Mouse (Mus musculus): ENCODE measurements around the gene Magi1.

The Magi1 gene

DNA sequence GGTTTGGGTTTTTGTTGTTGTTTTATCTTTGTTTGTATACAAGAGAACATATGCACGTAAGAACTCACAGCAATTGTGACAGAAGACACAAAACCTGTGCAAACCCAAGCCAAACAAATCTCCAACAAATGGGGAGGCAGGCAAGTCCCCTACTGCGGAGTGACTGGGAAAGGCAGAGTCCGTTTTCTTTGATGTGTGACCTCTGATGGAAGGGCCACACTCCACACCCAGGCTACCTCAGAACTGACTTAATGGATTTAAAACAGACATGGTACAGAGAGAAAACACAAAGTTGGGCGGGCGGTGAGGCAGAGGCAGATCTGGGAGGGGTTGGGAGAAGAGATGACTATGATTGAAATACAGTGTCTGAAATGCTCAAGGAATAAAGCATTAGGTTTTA, 390.8 kb downstream of the Magi1 start:
- no peak for DNase-seq (ENCODE audit: low spot score)

DNA sequence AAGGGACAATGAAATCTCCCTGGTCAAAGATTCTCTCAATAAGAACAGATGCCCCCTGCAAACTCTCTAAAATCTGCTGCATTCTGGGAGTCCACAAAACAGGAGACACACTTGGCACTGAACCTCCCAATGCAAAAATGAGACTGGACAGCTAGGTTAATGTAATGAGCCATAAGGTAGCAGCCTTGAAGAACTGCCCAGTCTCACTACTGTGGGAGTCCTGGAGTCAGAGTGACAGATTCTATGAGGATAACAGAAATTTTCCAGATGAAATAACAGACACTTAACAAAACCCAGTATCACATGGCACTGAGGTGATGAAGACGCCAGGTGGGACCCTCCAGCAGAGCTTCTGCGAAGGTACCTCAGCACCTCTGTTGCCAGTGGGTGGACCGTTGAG, 393.7 kb downstream of the Magi1 start:
- DNase-seq (ENCODE audit: low spot score) = no peak

DNA sequence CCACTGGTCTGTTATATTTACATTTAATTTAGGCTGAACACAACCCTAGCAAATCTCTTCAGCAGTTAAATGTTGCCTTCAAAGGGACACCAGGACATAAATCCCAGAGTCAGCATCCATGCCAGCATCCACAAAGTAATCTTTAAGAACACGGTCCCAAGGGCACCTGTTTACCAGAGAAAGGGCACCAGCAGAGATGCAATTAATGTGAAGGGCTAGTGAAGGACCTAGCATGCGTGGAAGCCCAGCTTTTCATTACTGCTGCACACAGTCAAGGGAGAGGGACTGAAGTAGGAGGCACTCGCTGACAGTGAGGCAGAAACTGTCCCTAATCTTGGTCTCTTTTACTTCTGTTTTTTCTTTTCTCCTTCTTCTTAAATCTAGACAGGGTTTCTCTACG, 406.4 kb downstream of the Magi1 start:
- DNase-seq (ENCODE audit: low spot score) = no peak

DNA sequence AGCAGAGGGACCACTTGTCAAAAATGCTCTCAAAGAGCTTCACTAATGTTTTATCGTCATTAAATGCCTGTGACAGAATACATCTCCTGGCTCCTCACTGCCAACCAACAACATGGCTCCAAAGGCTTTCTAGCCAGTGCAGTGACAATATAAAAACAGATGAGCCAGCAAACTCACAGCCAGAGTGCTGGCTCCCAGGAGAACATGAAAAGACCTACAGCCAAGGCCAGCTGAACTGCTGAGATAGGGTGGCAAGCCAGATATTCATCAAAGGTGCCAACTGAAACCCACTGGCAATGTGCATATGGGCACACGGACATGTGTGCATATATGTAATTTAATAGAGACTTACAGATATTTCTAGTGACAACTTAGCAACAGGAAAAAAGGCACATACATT, 408.8 kb downstream of the Magi1 start:
- DNase-seq (ENCODE audit: low spot score) = no peak

DNA sequence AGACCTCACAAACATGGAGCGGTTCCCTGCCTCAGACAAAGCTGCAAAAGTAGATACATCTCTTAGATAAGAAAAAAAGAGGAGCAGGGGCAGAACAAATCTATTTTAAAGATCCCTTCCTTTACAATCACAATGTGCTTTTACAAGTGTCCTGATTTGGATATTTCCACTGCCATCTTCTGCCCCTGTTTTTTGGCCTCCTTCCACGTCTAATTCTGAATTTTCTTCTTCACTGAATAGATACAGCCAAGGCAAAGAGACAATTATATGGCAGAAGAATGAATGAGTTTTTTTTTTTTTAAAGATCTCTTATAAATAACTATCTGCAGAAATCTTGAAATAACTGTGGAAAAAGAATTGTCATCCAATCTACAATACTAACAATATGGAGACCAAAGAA, 409.3 kb downstream of the Magi1 start:
- DNase-seq (ENCODE audit: low spot score) = no peak

DNA sequence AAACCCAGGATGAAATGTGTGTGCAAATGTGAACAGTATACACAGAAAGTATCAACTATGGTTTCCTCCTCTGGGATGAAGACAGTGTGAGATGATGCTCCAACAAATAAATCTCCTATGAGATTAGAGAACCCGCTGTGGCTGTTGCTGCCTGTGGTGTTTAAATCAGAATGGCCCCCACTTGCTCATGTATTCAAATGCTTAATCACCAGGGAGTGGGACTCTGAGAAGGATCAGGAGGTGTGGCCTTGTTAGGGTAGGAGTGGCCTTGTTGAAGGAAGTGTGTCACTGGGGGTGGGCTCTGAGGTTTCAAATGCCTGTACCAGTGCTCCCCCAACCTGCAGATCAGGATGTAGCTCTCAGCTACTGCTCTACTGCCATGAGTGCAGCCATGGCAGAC, 410.2 kb downstream of the Magi1 start:
- DNase-seq (ENCODE audit: low spot score) = no peak

DNA sequence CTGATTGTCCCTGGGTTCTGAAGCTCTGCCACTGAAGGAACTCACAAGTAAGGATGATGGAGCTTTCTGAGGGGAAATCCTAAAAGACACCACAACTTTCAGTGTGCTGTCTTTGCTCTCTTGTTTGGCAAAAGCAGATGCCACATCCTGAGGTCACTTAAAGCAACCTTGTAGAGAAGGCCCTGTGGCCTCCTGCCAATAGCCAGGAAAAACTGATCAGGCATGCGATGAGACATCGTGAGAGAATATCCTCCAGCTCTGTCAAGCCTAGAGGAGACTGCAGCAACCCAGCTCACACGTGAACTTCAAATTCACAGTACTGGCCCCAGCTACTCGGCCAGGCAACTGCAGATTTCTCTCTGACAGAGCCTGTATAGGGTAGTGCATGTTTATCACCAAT, 412.2 kb downstream of the Magi1 start:
- no peak for DNase-seq (ENCODE audit: low spot score)

DNA sequence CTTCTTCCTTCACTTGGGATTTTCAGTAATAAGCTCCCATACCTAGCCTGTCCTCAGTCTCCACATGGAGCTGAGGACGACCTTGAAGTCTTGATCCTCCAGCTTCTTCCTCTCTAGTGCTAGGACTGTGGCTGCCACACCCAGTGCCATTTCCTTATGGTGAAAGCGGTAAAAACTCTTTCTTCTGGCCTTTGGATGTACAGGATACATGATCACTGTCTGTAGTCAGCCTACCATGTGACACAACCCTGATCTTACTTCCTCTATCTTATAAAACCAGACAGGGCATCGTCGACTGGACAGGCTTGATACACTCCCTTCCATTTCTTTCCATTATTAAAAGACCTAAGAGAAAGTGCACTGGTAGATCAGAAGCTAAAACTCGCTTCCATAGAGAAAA, 413.7 kb downstream of the Magi1 start:
- no peak for DNase-seq (ENCODE audit: low spot score)

DNA sequence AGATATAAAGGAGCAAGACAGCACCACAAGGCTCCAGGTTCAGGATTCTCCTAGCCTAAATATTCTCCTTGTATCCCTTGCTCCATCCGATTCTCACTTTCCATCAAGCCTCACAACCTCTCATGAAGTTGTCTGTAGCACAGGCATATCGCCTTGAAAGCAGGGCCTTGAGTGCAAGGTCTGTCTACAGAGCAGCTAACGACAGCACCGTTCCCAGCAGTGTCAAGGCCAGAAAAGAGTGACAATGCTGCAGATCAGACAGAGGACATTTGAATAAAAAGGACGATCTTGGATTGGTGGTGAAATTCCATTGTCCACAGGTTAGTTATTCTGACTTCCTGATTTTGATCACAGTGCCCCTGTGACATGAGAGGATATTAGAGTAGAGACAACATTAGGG, 421.5 kb downstream of the Magi1 start:
- DNase-seq (ENCODE audit: low spot score) = no peak

DNA sequence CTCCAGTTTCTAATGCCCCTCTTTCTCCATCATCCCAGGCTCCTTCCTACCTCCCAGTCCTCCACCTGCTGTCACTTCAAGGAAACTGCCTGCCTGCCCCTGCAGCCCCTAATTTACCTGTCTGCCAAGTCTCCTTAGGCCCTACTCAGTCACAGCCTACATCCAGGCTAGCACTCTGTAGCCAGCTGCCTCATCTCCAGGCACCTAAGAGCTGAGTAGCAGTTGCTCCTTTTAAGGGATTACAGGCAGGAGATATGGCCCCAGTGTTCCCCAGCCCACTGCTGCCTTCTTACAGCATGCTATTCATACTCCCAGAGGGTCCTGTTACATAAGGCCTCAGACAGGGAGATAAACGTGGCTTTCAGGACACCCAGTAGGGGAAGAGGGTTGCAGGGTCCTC, 426.9 kb downstream of the Magi1 start:
- DNase-seq (ENCODE audit: low spot score) = no peak

DNA sequence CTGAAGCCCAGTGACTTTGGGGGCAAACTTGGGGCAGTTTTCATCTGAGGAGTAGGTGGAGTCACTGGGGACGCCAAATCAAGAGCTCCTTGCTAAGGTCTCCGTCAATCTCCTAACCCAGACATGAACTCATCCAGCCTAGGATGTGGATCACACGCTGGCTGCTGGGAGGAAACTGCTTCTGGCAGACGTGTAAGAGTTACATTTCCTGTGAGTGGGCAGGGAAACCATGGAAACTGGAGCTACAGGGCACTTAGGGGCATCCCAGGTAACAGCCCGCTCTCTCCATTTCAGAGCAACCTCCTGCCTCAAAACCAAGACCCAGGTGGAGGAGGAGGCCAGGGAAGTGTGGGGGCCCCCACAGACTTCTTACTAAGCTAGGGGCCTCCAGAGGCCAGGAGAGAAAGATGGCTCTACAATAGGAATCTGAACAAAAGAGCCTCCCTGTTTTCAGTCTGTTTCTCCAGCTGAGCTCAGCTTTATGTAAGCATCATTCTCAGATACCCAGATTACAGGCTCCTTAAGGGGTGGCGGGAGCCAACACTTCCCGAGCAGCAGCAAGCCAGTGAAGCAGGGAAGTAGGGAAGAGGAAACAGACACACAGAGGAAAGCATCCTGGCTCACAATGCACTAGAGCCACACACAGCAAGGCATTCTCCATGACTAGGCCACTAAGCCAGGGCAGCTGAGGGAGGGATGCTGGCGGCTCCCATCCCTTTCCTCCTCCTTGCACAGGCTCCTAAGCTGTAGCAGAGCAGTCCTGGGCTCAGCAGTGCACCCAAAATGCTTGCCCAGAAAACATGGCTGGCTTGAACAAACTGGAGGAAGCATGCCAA, 427.7 kb downstream of the Magi1 start:
- DNase-seq (ENCODE audit: low spot score) = no peak

DNA sequence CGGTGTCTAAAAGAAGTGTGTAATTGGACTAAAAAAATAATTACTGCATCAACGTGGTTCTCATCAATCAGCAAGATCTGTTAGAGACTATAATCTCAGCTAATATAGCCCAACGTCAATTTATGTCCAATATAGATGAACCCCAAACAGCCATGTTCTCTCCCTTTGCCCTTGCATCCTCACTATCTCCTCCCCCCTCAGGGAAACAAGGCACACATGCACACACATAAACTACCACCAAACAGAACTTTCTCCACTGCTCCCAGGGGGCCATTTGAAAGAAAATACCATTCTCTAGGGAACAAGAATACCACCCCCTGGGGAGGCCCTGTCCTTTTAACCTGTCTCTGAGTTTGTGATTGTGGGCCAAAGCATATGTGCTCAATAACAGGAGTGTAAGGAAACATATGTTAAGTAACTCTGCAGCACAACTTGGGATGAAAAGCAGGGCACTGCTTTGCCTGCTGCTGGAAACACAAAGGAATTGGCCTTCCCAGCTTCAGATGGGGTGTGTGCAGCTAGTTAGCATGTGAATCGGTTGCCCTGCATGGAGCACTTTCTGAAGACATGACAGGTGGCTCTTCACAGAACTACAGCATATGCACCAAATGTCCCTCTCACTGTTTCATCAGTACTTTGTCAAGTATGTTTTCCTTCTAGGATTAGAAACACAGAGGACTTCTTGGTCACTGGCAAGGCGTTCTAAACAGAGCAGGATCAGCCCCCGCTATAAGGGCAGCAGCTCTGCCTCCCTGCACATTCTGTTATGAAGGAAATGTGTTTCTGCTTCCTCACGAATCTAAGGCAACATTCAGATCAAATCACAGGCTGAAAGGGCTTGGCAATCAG, 434.6 kb downstream of the Magi1 start:
- DNase-seq (ENCODE audit: low spot score) = no peak

DNA sequence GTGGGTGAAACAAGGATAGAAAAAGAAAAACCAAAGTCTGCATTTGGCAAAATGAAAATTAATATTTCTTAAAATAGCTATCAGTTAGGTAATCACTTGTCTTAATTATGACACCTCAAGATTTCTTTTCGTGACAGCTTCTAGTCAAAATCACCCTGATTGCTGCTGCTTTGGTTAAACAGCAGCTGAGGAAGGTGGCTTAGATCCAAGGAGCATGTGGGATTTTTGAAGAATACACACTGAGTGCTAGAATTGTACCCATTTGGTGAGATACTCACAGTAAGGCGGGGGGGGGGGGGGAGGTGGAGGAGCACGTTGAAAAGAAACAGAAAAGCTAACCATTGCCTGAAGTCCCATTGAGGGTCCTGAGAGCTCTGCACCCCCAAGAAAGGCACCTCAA, 438.2 kb downstream of the Magi1 start:
- DNase-seq (ENCODE audit: low spot score) = no peak

DNA sequence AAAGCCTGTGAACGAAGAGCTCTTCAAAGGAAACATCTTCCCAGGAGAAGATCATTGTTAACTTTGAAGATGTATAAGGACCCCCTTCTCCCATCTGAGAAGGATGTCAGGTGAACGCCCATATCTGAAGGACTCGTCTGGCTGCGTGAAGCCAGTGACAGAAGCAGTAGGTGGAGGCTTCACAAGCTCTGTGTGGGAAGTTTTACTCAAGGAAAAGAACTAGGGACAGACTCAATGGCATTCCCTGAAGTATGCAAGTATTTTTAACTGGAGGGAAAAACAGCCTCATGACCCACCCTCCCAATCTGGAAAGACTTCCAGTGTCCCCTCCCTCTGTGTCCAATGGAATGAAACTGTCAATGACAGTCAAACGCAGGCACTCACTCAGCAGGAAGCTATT, 438.6 kb downstream of the Magi1 start:
- no peak for DNase-seq (ENCODE audit: low spot score)

DNA sequence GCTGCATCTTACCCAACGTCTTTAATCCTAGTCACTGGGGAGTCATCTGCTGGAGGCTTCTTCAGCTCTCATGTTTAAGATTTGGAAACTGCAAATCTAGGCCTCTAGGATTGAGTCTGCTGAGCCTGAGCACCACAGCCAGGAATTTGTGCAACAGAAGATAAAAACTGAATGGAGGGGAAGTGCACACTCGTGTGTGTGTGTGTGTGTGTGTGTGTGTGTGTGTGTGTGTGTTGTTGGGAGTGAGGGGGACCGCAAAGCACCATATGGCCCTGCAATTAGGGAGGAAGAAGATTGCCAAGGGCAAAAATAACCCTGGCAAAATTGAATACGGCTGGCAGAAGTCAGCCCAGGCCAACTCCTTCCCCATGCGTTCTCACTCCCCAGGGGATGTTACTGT, 439.1 kb downstream of the Magi1 start:
- DNase-seq (ENCODE audit: low spot score) = no peak

DNA sequence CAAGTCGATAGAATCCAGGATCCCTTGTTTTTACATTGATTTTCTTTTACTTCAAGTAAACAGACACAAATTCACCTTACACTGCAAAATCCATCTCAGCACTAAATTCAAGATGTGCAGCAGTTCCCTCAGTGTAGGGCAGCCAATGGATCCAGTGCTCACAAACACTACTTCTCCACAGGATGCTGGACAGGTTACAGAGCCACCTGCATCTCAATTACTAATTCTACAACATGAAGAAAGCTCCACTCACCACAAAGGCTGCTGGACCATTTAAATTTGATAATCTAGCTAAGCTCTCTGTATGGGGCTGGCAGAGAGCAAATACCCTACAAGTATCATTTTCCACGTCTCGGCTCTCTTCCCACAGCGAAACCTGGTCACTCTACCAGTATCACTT, 445.3 kb downstream of the Magi1 start:
- DNase-seq (ENCODE audit: low spot score) = no peak

DNA sequence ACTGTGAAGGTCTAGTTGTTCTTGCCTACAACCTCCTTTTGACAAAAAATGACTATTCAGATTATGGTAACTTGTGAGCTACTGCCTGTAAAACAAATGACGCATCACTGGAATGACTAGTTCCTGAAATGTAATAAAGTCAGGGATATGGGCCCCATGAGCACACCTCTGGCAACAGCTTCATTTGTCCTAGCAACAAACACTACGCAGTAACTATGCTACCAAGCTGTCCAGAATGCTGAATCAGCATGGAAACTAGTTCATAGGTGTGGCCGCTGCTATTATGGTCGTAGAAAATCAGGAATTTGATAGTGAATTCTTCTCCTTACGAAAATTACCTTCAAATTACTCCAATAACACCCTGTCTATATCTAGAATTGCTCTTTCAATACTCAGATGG, 447.1 kb downstream of the Magi1 start:
- DNase-seq (ENCODE audit: low spot score) = no peak

DNA sequence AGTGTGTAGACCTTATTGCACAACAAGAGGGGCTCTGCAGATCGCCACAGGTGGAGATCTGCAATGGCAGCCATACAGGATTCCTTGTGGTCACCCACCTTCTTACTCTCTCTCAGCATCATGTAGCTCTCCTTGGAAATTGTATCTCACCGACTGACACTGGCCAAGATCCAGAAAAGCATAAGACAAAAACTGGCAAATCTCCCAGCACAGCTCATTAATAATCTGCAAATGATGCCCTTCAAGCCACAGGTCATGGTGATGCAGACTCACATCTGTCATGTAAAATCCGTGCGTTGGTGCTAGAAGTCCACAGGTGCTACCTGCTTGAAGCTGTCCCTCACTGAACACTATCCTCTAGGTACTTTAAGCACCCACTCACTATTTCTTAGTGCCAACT, 448.5 kb downstream of the Magi1 start:
- DNase-seq (ENCODE audit: low spot score) = no peak

DNA sequence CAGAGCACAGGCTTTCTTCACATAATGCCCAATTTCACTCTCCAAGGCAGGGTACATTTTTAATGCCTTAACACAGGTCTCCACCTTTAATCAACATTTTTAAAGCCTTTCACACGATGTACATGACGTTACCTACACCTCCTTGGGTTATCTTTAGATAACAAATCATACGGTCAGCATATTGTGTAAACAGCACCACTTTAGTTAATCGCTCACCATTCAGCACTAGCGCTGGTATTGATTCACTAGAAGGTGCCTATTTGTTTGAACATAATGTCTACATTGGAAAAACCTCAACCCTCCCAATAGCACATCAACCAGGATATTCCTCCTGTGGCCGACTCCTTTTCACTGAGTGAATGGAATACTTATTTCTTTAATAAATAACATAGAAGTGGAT, 455.5 kb downstream of the Magi1 start:
- no peak for DNase-seq (ENCODE audit: low spot score)

DNA sequence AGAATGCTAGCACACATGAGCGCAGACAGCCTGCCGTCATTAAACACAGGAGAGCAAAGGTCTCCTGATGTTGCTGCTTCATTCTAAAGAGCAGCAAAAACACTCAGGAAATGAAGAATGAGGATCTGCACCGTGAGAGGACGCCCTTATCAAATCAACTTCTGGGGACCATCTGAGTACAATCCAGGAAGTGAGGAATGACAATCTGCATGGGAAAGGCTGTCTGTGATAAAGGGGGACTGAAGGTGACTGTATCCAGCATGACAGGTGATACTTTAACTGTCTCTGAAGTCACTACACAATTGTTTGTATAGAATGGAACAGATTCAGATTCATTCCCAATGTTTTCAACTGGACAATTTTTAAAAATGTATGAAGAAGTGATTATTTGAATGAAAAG, 456.8 kb downstream of the Magi1 start:
- no peak for DNase-seq (ENCODE audit: low spot score)

DNA sequence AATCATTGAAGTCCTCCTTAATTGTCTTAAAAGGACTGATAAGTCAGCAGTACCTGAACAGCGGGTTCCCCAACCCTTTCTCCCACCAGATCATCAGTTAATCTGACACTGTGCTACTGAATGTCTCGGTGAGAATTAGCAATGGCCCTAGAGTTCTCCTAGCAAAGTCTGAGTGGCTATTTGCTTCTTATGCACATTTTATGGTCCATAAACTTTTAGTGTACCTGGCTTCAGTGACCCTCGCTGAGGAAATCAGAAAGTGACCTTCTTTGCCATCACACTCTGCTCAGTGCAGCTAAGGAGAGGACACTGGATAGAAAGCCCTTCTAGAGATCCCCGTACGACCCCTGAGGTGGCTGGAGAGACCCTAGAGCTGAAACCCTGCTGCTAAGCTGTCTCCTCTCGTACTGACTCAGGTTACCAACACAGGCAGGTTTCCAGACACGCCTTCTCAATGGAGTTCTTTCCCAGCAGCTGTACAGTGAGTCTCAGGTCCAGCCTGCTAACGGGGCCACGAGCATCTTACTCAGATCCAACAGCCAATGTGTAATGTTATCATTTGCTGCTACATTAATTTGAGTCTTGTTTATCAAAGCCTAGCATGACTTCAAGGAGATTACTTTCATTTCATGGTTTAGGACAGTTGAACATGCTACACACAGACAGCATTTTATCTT, 461.4 kb downstream of the Magi1 start:
- no peak for DNase-seq (ENCODE audit: low spot score)

DNA sequence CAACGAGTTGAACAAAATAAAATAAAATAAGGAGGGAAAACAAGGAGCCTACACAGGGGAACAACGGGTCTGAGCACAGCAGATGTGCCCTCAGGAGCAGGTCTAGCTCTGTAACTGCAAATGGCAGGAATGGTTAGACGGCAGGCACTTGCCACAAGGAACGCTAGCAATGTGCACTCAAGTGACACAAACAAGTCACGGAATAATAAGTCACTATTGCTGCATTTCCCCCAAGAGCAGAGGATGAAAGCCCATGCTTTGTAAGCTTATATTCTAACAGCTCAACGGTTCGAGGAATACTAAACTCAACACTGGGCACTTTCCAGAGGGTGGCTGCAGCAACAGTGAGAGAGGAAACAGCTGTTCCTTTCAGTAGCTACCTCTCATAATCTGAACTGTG, 462.2 kb downstream of the Magi1 start:
- no peak for DNase-seq (ENCODE audit: low spot score)

DNA sequence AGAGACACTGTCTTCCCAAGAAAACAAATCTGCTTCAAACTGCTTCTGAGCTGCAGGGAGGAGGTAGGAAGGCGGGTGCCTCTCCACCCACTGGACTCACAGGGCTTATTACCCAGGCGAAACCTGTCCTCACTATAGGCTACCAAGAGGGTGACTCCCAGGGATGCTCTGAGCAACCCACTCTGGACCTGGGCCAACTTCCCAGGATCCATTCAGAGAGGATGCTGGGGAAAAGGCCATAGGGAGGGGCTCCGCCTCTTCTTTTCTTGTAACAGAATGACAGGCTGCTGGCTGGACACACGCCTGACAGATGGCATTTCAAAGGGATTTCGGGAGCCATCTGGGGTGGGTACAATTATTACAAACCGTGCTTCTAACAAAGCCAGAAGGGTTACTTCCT, 463.8 kb downstream of the Magi1 start:
- DNase-seq (ENCODE audit: low spot score) = no peak

Measured in c-Kit-positive CD71-positive TER-119-positive erythroid progenitor cells, embryonic 14.5 days (primary cell).